Mouse (Mus musculus): ENCODE results near the gene Zbtb39. TPM values are rescaled to one million over a fixed set of nuclear protein-coding genes. Genes with fewer than 3 reads are reported as not detected.
"Not testable (repeated sequence)": the region's sequence is repeated elsewhere in the genome, so short reads cannot be mapped to it uniquely, and the experiment has no call there.

The Zbtb39 gene
- total RNA-seq, 2 experiments from 2014 or later: 8.1 to 9.6 TPM

DNA sequence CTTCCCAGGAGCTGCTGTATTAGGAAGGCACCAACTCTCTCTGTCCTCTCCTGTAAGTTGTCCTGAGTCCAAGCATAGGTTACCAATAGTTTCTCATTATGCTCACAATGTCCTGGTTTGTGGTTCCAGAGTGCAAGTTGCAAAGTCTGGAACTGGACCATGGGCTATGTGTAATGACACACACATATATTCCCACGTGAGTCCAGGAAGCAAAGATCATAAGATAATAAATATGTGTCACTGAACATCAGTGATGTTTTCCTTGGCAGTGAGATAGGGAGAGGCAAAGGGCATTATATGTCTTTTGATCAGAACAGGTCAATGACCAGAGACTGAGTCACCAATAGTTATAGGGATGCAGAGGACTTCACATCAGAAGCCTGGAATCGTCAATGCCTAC lies 36.7 kb downstream of the Zbtb39 start, which contains the start of gene Rdh9:
Rdh9 (plus strand) TSS at position 376 of the 400 bp plus-strand sequence.
- DNase-seq: no peak
- intact Hi-C loops (cut with DNase I): no loop called here

DNA sequence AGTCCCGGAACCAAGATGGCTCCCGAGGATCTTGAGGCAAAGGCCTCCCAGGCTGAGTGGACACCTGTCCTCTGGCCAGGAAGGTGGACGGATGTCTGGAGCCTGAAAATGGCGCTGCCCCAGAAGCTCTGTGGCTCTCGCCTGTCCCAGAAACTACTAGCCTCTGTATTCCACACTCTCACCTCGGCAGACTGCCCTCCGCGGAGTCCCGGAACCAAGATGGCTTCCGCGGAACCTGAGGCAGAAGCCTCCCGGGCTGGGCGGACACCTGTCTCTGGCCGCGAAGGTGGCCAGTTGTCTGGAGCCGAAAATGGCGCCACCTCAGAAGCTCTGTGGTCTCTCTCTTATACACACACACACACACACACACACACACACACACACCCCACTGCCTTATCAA lies 43.0 kb downstream of the Zbtb39 start:
- DNase-seq; intact Hi-C loops (cut with DNase I): not testable (repeated sequence)

DNA sequence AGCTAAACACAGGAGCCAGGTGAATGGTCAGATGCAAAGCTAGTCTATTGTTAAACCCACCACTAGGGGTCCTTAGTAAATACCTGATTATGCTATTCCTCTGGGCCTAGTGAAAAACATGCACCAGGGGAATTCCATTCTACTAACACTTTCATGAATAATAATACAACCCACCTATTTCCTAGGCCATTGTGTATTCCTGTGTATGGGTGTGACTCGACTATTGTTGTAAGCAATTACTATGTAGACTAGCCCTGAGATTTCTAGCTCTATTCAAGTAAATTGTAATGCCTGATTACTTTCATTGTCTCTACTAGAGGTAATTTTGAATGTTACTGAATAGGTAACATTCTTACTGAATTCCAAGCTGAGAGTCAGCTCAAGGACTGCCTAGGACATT lies 46.1 kb downstream of the Zbtb39 start:
- intact Hi-C loops (cut with DNase I); DNase-seq: not testable (repeated sequence)

Other genes with a start within 250 kb of the Zbtb39 start
- 1 to 10 TPM; 1.1 to 1.7 TPM for gene Stac3, start 237.9 kb upstream of the Zbtb39 start, total RNA-seq (2021)
- gene Ndufa4l2, start 224.6 kb upstream of the Zbtb39 start, total RNA-seq (2021): 10 to 100 TPM; 44.5 to 54.0 TPM
- gene Shmt2, start 217.1 kb upstream of the Zbtb39 start, total RNA-seq (2021): 10 to 100 TPM; 41.3 to 41.7 TPM
- gene Nxph4, start 205.0 kb upstream of the Zbtb39 start, total RNA-seq (2021): 1 to 10 TPM; 1.3 to 1.8 TPM
- gene Lrp1, start 118.4 kb upstream of the Zbtb39 start, total RNA-seq (2021): 10 to 100 TPM; 95.8 to 96.3 TPM
- 10 to 100 TPM; 45.9 to 46.8 TPM for gene Stat6, start 96.6 kb upstream of the Zbtb39 start, total RNA-seq (2021)
- gene Nemp1, start 72.6 kb upstream of the Zbtb39 start, total RNA-seq (2021): 1 to 10 TPM; 5.0 to 7.0 TPM
- gene Nab2, start 71.0 kb upstream of the Zbtb39 start, total RNA-seq (2021): 10 to 100 TPM in 1 of 2 experiments, 1 to 10 TPM in 1; 8.5 to 11.7 TPM
- gene Myo1a, start 34.4 kb upstream of the Zbtb39 start, total RNA-seq (2021): not detected
- gene Tac2, start 15.1 kb upstream of the Zbtb39 start, total RNA-seq (2021): not detected
- 1 to 10 TPM; 4.6 to 4.7 TPM for gene Gpr182, start 12.2 kb downstream of the Zbtb39 start, total RNA-seq (2021)
- under 1 TPM; 0.10 to 0.12 TPM for gene Rdh1, start 20.2 kb downstream of the Zbtb39 start, total RNA-seq (2021)
- gene Rdh16f1, start 20.2 kb downstream of the Zbtb39 start, total RNA-seq (2021): under 1 TPM in 1 of 2 experiments, not detected in 1; 0.17 TPM
- gene Rdh9, start 36.8 kb downstream of the Zbtb39 start, total RNA-seq (2021): under 1 TPM in 1 of 2 experiments, not detected in 1; 0.74 TPM
- not detected for gene Rdh16, start 61.6 kb downstream of the Zbtb39 start, total RNA-seq (2021)
- gene Rdh19, start 110.4 kb downstream of the Zbtb39 start, total RNA-seq (2021): not detected
- not detected for gene Rdh16f2, start 126.9 kb downstream of the Zbtb39 start, total RNA-seq (2021)
- gene Rdh7, start 149.3 kb downstream of the Zbtb39 start, total RNA-seq (2021): not detected
- not detected for gene Sdr9c7, start 159.0 kb downstream of the Zbtb39 start, total RNA-seq (2021)